Mouse (Mus musculus) cerebellum, adult 11 months (tissue): ENCODE data around the gene Ugt1a10.
"Not testable (repeated sequence)": the region's sequence is repeated elsewhere in the genome, so short reads cannot be mapped to it uniquely, and the experiment has no call there.

Experiments used
- DNase-seq: peaks from one replicate; pipeline ENCODE4 v3.0.0; 2022

The Ugt1a10 gene

DNA sequence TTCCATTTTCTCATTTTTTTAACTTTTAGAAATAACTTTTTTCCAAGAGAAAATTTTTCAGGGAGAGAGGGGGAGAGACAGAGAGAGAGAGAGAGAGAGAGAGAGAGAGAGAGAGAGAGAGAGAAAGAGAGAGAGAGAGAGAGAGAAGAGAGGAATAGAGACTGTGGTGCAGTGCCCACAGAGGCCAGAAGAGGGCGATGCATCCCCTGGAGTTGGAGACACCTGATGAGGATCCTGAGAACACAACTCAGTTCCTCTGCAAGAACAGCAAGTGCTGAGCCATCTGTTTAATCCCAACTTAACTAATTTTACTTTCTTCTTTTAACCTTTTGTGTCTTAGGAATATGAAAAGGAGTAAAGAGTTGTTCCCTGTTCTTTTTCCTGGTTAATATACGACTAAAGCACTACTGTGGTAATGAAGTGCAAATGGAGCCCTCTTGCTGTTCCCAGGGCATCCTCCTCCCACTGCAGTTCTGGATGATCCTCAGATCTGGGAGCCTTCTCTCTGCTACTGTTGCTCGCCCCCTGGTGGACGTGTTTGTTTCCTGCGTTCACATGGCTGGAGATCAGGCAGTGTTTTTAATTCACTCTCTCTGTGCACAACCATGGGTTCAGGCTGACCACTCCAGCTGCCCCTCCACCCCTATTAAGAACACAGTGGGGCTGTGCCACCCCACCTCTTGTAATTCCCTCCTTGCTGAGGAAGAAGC is 88.9 kb downstream of the Ugt1a10 start:
- DNase-seq, result peak; percentile 25

DNA sequence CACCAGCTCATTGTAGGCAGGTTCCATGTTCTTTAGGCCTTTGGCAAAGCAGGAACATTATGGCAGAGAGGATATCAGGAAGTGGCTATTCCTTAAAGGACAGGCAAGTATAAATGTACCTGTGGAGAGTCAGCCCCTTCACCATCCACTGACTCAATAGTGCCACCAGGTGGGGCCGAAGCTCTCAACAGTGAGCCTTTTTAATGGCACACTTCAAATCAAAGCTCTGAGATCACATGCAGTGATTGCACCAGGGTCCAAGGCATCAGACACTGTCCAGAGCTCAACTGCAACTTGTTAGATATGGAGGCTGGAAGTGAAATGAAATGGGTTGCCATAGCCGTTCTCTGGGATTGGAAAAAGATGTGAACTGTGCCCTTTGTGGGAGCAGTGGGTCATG is 90.1 kb downstream of the Ugt1a10 start:
- DNase-seq, result not testable (repeated sequence)

DNA sequence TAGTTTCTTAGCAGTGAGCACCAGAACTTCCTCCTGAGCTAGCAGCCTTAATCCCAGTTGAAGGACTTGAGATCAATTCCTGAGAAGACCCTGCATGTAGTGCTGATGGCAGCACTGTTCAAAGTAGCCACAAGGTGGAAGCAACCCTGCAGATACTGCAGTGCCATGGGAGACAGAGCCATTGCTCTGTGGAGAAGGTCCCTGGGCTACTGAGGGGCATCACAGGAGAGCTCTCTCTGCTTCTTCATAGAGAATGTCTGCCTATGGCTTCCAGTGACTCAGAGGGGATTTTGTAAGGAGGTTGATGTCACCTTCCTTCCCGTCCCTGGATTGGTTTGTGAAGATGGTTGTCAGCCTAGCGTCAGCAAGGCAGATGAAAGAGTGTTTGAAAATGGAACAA is 94.9 kb downstream of the Ugt1a10 start:
- not testable (repeated sequence) for DNase-seq

DNA sequence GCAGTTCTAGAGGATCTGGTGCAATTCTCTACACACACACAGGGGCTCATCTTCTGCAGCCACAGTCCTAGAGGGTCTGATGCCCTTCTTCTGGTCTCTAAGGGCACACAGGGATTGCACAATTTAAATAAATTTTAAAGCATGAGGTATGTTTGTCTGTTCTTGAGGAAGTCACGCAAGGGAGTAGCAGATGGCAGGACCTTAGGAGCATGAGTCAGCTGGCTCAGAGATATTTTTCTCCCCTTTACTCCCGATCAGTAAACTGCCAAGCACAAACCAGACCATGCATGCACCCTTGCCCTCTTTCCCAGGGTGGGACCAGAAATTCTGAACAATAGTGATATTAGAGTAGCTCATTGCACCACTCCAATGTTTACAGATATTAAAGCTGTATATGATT is 103.2 kb downstream of the Ugt1a10 start:
- no peak for DNase-seq

DNA sequence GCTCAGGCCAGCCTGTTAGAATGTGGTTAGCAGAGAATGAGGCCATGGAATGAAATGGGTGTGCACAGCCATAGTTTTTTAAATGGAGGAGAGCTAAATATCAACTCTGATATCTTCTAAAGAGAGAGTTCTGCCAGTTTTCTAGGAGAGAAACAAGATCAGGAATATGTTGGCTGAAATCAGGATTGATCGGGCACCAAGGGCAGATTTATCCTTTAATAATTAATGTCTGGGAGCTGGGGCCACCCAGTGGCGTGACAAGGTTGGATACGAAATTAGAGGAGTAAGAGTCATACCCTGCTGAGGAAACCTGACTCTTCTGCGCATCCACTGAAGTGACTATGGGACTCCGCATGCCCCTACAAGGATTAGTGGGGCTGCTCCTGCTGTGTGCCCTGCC is 110.5 kb downstream of the Ugt1a10 start, which contains the start of gene Ugt1a5:
Gene Ugt1a5 (plus strand): TSS at position 302 of the 400 bp plus-strand sequence.
- DNase-seq, result no peak

DNA sequence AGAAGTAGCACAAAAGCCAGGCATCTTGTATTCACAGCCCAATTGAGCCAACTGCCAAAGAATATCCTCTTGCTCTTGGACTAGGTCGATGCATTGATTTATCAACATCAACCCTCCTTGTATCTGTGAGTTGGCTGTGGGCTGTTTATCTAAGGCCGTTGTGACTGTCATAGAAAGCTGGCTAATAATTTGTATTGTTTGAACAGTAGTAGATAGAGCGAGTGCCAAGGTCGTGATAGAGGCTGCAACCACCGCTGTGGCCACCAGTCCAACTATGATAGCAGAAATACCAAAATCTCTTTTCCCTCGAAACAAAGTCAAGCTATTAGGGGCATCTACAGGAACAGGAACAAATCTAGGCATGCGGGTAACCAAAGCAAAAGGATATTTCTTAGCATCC is 117.0 kb downstream of the Ugt1a10 start:
- DNase-seq, result not testable (repeated sequence)

DNA sequence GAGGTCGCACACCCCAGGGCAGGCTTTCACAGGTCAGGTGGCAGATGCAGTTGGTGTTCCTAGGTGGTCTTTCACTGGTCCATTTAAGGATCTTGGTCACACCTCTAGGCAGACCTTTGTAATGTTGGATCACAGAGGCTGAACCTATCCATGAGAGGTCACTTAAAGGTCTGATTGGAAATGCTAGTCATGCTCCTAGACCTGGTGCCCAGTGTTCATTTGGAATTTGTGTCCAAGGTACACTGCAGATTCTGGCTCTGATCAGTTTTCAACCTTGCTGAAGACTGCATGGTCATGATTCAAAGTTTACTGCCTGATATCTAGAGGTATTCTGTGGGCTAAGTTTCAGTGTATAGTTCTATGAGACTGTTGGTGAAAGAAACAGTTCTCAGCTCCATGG is 124.5 kb downstream of the Ugt1a10 start:
- DNase-seq, result no peak

DNA sequence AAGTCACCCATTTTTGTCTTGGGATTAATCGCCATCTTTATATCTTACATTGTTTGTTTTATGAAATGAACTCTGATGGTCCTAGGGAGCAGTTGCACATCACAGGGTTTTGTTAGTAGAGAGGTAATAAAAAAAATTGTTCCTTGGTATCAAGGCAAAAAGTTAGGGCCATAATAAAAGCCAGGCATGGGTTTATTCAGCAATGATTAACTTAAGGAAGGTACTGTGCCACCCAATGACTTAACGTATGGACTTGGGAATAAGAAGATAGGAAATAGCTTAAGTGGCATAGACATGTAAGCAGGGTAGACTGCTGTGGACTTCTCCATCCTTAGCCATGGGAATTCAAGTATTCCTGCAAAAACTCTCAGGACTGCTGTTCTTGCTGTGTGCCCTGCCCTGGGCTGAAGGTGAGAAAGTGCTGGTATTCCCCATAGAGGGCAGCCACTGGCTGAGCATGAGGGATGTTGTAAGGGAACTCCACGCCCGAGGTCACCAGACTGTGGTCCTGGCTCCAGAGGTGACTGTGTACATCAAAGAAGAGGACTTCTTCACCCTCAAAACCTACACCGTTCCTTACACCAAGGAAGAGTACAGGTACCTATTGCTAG is 131.2 kb downstream of the Ugt1a10 start:
- no peak for DNase-seq

DNA sequence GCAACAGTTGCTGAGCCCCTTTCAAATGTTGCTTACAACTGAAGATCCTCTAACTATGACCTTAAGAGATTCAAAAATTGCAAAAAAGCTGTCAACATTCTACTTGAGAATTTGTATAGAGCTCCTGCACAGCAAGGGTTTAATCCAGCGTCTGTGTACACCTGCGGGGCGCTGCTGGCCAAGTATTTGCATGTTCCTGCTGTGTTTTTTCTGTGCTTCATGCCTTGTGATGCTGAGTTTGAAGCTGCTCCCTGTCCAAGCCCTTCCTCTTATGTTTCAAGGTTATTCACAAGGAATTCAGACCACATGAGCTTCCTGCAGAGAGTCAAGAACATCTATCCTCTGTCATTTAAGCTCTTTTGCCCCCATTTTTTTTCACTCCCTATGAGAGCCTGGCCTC is 136.9 kb downstream of the Ugt1a10 start:
- DNase-seq, result no peak

DNA sequence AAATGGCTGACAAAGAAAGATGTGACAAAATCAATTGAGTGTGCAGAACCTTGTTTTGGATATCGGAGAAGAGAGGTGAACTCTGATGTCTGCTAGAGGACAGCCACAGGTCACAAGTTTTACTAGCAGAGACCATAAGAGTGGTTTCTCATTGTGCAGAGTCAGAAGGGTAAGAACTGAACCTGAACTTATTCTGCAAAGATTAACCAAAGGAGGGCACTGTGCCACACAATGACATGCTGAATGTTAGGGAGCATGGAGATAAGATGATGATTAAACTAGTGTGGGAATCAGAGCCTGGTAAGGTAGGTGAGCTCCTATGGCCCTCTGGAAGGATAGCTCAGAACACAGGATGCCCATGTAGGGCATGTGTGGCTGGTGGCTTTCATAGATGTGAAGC is 140.5 kb downstream of the Ugt1a10 start:
- DNase-seq, result no peak

DNA sequence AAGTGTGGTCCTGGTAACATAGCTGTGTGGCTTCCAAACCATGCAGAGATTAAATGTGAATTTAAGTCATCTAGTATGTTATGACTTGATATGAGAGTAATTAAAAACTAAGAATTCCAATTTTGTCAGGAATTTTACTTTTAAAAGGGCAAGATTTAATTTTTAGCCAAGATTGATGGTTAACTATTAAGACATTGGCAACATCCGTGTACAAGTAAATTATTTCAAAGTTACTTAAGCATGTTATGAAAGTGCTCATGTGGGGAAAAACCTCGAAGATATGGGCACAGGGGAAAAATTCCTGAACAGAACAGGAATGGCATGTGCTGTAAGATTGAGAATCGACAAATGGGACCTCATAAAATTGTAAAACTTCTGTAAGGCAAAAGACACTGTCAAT is 142.3 kb downstream of the Ugt1a10 start:
- DNase-seq, result no peak

DNA sequence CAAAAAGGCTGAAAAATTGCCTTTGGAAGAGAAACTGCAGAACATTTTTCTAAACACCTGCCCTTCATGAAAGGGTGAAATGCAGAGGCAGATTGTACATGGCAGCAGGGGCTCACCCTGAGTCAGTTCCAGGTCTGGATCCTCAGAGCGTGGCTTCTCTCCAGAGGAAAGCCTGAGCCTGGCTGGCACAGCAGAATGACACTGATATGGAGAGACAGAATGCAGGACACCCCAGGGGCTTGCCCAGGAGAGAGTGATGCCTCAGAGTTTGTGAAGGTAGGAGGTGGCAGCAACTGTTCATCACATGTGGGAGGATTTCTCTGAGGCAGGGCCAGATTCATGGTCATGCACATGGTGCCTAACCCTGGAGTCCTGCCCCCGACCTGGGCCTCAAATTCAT is 144.8 kb downstream of the Ugt1a10 start:
- peak; percentile 38 for DNase-seq

DNA sequence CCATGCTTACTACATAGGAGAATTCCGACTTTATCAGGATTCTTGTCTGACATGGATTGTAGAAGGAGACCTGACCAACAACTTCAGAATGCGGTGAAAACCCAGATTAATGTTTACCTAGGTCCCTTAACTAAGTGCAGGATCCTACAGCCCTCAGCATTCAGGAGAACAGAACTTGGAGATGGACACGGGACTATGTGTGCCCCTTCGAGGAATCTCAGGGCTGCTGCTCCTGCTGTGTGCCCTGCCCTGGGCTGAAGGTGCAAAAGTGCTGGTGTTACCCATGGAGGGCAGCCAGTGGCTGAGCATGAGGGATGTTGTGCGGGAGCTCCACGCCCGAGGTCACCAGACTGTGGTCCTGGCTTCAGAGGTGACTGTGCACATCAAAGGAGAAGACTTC is 145.3 kb downstream of the Ugt1a10 start, which contains the start of gene Ugt1a2:
Gene Ugt1a2 (plus strand): TSS at position 146 of the 400 bp plus-strand sequence.
- DNase-seq, result no peak

DNA sequence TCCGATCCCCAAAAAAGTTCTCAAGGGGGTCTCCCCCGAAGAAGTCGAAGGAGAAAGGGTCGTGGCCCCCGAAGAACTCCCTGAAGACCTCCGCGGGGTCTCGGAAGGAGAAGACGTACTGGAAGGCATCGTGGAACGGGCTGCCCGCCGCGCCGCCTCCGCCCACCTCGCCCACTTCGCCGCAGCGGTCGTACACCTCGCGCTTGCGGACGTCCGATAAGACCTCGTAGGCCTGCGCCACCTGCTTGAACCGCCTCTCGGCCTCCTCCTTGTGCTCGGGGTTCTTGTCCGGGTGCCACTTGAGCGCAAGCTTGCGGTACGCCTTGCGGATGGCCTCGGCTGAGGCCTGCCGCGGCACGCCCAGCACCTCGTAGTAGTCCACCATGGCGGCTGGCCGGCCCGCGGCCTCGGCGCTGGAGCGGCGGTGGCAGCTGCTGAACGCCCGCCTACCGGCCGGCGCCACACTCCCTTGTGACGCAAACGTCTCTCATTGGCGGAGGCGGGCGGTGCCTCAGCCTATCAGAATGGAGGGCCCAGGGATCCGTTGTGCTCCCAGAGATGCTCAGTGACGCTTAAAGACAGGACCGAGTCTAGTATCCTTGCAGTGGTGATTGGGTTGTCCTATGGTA is 150.2 kb downstream of the Ugt1a10 start, which contains the start of gene Dnajb3:
Gene Dnajb3 (minus strand): TSS at position 489 of the 629 bp plus-strand sequence.
- DNase-seq, result peak; percentile 85

DNA sequence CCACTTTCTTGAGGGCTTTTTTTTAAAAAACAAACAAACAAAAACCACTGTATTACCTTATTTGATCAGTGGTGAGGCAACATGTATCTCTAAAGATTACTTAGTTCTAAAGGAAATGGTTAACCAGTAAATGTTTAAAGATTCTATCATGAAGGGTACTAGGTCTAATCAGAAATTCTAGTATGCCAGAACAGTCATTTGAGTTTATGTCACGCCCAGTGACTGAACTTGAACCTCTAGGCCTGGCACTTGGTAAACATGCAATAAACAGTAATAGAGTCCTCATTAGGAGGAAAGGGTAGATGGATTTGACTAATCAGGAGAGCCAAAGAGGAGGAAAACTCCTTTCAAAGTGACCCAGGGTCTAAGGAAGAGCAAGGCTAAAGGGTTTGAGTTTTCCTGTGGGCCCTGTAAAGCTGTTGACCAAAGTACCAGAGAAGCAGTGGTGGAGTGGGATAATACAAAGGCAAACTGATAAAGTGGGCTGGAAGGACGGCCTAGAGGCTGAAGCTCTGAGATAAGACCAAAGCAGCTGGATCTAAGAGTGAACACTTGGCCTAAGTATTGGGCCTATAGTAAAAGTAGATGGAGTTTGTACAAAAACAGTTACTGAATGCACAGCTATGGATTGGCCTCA is 151.8 kb downstream of the Ugt1a10 start:
- DNase-seq, result no peak

DNA sequence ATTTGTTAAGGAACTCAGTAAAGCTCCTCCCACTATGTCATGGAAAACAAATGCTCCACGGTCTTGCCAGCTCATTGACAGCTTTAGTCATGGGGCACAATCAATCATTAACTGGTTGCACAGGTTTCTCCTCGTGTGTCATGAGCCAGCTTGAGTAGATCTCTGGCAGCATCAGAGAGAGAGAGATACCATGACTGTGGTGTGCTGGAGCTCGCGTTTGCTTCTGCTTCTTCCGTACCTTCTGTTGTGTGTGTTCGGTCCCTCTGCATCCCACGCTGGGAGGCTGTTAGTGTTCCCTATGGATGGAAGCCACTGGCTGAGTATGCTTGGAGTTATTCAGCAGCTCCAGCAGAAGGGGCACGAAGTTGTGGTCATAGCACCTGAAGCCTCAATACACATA is 156.6 kb downstream of the Ugt1a10 start, which contains the start of gene Ugt1a1:
Gene Ugt1a1 (plus strand): TSS at position 148 of the 400 bp plus-strand sequence.
- DNase-seq, result no peak

DNA sequence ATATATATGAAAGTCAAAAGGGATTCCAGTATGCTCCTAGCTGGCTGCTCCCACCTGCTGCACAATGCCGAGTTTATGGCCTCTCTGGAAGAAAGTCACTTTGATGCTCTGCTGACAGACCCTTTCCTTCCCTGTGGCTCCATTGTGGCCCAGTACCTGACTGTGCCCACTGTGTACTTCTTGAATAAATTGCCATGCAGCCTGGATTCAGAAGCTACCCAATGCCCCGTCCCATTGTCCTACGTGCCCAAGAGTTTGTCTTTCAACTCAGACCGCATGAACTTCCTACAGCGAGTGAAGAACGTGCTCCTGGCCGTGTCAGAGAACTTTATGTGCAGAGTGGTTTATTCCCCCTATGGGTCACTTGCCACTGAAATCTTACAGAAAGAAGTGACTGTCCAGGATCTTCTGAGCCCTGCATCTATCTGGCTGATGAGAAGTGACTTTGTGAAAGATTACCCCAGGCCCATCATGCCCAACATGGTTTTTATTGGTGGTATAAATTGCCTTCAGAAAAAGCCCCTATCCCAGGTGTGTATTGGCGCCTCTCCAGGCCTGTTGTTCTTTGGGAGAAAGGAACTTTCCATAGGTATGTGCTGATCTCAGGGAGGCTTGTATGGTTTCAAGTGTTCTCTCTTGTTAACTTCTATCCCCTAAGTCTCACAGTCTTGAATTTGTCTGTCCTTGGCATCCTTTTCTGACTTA is 157.3 kb downstream of the Ugt1a10 start:
- DNase-seq, result no peak

DNA sequence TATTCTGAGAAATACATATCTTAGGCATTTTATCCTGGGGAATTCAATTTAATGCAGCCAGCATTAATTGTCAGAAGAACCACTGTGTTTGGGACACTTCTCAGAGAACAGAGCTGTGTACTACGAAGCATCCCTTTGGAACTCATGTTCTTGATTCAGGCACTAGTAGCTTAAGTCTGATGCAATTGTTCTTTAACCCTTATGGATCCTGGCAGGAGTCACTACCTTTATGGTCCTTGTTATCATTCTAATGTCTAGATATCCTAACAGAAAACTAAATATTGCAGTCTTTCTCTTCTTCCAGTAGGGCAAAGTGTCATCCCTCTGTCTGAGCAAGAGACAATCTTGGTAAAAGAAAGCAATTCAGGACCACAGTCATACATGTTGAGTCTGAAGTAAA is 157.9 kb downstream of the Ugt1a10 start:
- no peak for DNase-seq

DNA sequence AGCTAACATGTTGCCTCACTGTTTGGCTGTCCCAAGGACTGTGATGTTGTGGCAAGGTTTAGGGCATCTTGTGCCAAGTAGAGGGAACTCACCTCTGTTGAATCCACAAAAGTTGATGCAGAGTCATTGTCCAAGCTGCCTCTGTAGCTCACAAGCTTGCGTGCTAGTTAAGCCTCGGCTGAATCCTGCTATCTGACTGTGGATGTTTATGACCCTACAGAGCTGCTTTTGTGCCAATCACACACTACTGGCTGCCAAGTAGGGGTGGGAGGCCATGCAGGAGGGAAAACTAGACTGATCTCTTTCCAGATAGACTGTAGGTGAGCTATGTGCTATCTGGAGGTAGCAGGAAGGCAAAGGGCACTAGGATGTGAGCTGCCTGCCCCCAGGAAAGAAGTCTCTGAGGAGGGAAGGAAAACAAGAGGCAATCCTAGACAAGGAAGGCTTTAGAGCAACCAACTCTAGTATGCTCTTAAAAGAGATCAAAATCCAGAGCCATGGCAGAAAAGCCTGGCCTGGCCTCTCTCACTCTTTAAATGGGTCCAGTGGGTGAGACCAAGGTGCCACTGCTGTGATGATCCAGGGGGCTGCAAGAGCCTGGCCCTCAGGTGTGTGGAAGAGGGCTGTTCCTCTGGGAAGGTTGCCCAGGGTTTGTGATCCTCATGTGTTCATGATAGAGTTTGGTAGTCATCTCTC is 158.7 kb downstream of the Ugt1a10 start:
- DNase-seq, result no peak

DNA sequence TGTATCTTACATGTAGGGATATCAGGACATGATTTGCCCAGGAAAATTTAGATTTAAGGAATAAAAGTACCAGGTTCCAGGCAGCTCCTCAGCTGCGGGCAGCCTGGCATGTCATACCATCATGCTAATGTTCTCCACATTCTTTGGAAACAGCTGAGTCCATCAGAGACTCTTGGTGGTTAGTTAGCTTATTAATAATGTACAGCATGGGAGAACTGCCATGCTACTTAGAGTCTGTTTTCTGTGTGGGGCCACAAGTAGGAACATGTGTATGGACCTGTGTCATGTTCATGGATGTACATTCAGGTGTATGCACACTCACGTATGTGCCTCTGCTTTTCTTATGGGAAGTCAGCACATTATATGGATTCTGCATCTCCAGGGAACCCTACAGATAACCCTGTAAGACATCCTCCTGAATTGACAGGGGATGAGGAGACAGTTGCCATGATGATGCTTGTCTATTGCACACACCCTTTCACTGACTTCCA is 159.3 kb downstream of the Ugt1a10 start:
- DNase-seq, result no peak

DNA sequence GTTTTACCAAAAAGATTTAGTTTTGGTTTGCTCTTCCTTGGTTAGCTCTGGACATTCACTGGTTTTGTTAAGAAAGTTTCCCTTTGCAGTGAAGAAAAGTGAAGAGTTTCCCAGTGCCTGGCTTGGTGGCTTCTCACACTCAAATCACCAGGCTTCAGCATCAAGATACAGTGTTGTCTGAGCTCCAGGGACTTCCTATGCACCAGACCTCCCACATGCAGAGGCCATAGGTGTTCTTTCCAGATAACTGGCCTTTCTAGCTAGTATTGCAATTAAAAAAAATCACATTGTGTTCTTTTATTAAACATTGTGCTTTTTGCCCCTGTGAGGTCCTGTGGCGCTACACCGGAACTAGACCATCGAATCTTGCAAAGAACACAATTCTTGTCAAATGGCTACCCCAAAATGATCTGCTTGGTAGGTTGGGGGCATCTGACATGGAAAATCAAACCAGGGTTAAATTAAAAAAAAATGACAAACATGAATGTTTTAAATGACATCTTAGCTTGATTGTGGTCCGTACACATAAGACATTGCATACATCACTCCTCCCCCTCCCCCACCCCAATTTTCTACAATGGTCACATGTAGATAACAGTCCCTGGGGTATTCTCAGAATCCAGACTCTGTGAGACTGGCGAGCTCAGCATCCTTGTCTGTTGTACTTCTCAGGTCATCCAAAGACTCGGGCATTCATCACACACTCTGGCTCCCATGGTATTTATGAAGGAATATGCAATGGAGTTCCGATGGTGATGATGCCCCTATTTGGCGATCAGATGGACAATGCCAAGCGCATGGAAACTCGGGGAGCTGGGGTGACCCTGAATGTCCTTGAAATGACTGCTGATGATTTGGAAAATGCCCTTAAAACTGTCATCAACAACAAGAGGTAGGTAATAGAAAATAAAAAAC is 160.5 kb downstream of the Ugt1a10 start:
- DNase-seq, result no peak
